Mouse (Mus musculus): ENCODE measurements around the gene Catsperd. TPM values are rescaled to one million over a fixed set of nuclear protein-coding genes. Genes with fewer than 3 reads are reported as not detected.

The Catsperd gene
- total RNA-seq (2021), result under 1 TPM in 1 of 2 experiments, not detected in 1; 0.11 TPM
- long read RNA-seq, experiment 1, result 0 reads
- long read RNA-seq, experiment 2, result 0 reads

DNA sequence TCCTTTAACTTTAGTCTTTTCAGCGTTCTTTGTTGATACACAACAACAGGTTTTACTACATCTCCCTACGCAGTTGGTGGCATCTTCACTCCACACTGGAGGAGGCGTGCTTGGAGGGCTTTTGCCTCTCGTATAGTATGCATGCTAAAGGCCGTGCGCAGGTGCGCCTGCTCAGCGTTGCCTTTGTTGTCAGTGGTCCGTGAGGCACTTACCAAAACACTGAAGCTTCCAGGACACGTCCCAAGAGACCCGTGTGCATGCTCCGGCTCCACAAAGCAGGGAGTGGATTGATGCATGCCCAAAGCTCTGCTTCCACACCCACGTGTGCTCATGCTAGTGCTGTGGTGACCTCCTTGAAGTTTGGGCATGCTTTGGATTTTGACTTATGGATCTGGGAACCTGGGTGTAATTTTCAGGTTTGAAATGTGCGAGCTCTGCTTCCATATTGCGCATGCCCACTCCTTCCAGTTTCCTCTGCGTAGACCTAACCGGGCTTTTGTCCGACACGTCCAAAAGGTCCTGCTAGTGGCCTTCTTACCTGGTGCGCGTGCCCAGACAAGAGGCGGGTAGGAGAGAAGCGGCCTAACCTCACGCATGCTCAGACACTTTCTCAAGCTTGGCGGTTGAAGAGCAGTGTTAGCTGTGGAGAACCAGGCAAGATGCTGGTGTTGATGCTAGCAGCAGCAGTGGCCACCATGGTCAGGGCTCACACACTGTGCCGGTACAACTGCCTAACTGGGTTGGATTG lies at the start of gene Catsperd:
Gene Catsperd, plus strand, starts transcription at position 614 of the 748 bp plus-strand sequence.
- DNase-seq, result no peak
- Histone ChIP-seq H3K4me3 (peak within 1 kb of the TSS; percentile 90), H3K27ac (peak within 1 kb of the TSS; percentile 91)
- intact Hi-C loops (cut with DNase I), result loop anchor here (5.0 kb wide), 1 partner anchor 45 kb away; the partner anchor contains the start of gene Ranbp3
- TF ChIP-seq CTCF (IDR thresholded peaks at IDR 0.05), result no peak

- TF ChIP-seq CTCF (IDR thresholded peaks at IDR 0.05), result no peak
- no peak for DNase-seq
- intact Hi-C loops (cut with DNase I), result no loop called here
- peak overlapping the region; percentile 100 for H3K27ac ChIP-seq
- H3K4me3 ChIP-seq, result peak overlapping the region; percentile 88
Observed at GRCm38 (mm10) chr17:56583071-56583470, 44.9 kb upstream of the Catsperd start.

DNA sequence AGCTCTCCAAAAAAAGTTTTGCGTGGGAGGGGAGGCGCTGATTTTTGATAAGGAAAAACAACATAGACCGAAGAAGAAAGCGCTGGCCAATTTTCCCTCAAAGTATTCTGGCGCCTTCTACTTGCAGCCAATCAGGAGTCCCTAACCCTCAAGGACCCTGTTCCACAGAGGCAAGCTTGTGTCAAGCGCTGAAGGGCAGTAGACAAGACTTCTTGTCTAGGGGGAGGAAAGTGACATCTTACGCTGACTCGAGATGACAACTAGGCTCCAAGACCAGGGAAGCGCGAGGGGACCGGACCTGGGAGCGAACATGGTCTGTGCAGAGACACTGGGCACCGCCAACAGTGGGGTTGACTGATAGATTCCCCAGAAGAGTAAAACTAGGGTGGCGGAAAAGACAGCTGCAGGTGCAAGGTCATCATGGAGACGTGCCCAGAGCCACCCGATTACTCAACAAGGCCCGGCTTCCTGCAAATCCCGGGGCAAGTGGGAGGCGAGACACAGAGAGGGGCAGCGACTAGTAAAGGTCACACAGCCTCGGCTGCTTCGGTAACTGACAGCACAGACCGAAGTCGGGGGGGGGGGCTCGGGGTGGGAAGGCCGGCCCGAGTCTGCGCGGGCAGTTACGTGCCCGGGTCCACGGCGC lies 44.2 kb upstream of the Catsperd start:
- TF ChIP-seq CTCF (IDR thresholded peaks at IDR 0.05), result no peak
- H3K27ac ChIP-seq, result peak overlapping the region; percentile 100
- DNase-seq, result peak; percentile 80
- intact Hi-C loops (cut with DNase I), result no loop called here
- peak overlapping the region; percentile 88 for H3K4me3 ChIP-seq

DNA sequence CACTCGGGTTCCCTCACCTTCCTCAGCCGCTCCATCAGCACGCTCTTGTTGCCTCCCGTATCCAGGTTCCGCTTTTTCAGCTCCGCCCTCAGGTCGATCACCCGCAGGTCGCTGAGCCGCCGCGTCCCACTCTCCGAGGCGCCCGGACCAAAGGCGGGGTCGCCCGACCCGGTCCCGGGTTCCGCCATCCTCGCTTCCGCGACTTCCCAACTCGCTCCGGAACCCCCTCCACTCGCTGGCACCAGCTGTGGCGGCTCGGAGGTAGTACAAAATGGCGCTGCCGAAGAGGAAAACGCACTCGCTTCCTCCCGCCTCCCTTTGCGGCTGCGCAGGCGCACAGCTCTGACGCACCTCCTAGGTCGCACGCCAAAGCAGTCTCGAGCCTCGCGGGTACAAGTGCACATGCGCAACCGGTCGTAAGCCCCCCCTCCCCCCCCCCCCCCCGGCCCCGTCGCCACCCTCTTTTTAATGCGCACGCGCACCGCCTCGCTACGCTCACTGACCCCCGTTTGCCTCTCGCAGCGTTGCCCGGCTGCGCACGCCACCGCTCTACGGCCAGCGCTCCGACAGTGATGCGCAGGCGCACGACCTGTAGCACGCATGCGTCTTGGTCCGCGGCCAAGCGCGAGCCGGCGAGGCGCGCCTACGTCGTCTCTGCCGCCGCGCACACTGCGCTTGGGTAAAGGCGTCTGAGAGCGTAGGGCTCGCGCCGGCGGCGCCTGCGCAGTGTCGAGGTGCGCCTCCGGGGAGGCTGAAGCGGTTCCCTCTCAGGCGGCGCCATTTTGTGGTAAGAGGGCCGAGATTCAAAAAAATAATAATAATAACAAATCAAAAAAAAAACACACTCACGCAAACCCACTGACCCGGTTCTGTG lies 43.4 kb upstream of the Catsperd start, which contains the start of the genes Safb2 and Safb:
Gene Safb2, minus strand, starts transcription at position 329 of the 874 bp plus-strand sequence.
Gene Safb, plus strand, starts transcription at position 569 of the 874 bp plus-strand sequence.
- intact Hi-C loops (cut with DNase I), result no loop called here
- Histone ChIP-seq H3K4me3 (peak within 1 kb of the TSS; percentile 88), H3K27ac (peak within 1 kb of the TSS; percentile 100)
- no peak for TF ChIP-seq CTCF (IDR thresholded peaks at IDR 0.05)
- DNase-seq, result peak; percentile 100

DNA sequence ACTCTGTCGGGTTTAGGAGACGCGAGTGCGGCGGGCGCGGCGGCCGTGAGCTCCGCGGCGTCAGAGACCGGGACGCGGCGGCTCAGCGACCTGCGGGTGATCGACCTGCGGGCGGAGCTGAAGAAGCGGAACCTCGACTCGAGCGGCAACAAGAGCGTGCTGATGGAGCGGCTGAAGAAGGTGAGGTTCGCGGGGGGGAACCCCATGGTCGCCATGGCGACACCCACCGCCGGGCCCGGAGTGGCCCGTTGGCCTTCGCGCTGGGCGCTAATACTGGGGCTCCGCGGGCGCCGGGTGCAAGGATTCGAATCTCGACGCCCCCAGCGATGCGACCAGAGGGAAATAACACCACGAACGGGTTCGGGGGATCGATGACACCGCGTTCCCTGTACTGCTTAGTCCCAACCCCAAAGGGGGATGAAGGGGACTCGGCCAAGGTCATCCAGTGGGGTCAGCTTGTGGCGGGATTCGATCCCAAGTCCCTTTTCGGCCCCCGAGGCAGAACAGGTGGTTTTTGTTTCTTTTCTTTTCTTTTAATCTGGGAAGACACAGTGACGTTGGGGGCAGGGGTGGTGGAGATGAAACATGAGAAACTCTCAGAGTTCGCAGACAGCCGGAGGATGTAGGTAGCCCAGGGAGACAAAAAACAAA lies 42.6 kb upstream of the Catsperd start:
- intact Hi-C loops (cut with DNase I), result no loop called here
- H3K27ac ChIP-seq, result peak overlapping the region; percentile 100
- H3K4me3 ChIP-seq, result peak overlapping the region; percentile 88
- peak; percentile 67 for DNase-seq
- TF ChIP-seq CTCF (IDR thresholded peaks at IDR 0.05), result no peak

DNA sequence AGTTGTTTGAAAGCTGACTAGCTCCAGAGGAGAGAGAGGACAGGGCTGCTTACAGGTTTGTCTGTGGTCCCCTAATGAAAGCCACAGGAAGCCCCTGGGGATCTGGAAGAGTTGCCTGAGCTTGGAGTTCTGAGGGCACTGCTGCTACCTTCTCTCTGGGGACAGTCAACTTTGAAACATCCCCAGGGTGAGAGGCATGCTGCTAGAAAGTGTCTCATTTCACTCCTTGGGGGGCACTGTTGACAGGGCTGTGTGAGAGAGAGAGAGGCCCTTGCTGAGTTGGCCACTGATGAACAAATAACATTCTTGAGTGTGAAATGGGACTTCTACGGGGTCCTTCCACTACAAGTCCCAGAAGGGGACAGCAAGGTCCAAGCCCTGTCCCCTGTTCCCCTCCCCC lies 40.2 kb upstream of the Catsperd start:
- H3K4me3 ChIP-seq, result peak overlapping the region; percentile 88
- no peak overlapping the region for H3K27ac ChIP-seq
- no peak for TF ChIP-seq CTCF (IDR thresholded peaks at IDR 0.05)
- intact Hi-C loops (cut with DNase I), result no loop called here
- no peak for DNase-seq

- intact Hi-C loops (cut with DNase I), result no loop called here
- no peak overlapping the region for H3K4me3 ChIP-seq
- no peak overlapping the region for H3K27ac ChIP-seq
- TF ChIP-seq CTCF (IDR thresholded peaks at IDR 0.05), result no peak
- no peak for DNase-seq
Observed at GRCm38 (mm10) chr17:56588921-56589320, 39.0 kb upstream of the Catsperd start.

DNA sequence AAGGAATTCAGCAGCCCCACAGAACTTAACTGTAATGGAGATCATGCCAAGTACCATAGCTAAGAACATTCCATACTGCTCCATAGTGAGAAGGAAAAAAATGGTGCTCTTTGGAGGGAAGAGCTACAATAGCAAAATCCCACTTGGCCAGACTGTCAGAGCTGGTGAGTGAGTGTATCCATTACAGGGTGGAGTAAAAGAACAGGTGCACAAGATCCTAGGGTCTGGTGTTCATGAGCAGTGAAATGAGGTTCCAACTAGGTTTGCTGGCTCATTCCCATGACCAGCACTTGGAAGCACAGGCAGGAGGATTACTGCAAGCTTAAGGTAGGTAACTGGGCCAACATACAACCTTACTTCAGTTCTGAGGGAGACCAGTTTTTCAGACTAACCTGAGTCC lies 35.4 kb upstream of the Catsperd start:
- peak; percentile 45 for DNase-seq
- TF ChIP-seq CTCF (IDR thresholded peaks at IDR 0.05), result no peak
- intact Hi-C loops (cut with DNase I), result no loop called here
- Histone ChIP-seq H3K27ac (peak overlapping the region; percentile 58), H3K4me3 (no peak overlapping the region)

GRCm38 (mm10) chr17:56593527-56594271 lies 34.2 kb upstream of the Catsperd start:
- DNase-seq, result peak; percentile 39
- H3K27ac ChIP-seq, result peak overlapping the region; percentile 58
- intact Hi-C loops (cut with DNase I), result loop anchor here (2.0 kb wide), 1 partner anchor 15 kb away; the partner anchor contains the start of gene 2410015M20Rik
- H3K4me3 ChIP-seq, result no peak overlapping the region
- TF ChIP-seq CTCF (IDR thresholded peaks at IDR 0.05), result no peak

DNA sequence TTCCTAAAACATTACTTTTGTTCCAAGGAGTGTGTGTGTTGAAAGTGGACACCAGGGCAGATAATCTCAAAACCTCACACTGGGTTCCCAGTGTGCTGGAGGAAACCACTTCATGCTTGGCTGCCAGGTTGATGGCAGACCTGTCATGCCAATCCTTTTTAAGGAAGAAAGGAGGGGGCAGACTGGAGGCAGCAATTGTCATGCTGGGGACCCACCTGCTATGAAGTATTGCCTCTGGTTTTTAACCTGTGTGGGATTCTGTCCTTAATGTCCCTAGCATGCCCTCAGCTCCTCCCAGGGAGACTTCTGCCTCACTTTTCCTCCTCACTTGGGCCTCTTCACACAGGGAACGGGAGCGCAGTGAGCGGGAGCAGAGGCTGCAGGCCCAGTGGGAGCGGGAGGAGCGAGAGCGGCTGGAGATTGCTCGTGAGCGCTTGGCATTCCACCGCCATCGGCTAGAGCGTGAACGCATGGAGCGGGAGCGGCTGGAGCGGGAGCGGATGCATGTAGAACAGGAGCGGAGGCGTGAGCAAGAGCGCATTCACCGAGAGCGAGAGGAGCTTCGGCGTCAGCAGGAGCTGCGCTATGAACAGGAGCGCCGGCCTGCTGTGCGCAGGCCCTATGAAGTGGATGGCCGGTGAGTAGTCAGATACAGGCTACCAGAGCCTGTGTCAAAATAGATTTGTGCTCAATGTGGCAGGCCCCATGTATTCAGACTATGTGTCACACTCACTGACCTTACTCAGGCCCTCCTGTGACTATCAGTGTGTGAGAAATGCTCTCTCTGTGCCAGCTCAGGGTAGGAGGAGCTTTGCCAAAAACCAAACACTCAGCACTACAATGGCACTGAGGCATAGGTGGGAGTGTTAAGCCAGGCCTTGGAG lies 24.5 kb upstream of the Catsperd start:
- no peak for DNase-seq
- no peak overlapping the region for H3K27ac ChIP-seq
- H3K4me3 ChIP-seq, result no peak overlapping the region
- no peak for TF ChIP-seq CTCF (IDR thresholded peaks at IDR 0.05)
- intact Hi-C loops (cut with DNase I), result loop anchor here (10.0 kb wide), 1 partner anchor 489 kb away; the partner anchor contains the start of gene Plin5

Data from gastrocnemius, adult 2 months (tissue).